Mouse (Mus musculus) common myeloid progenitor, adult 5-6 weeks (primary cell): ENCODE data around the gene Slc12a3. TPM values are rescaled to one million over a fixed set of nuclear protein-coding genes. Genes with fewer than 3 reads are reported as not detected.

ENCODE experiments used
- ATAC-seq: replicated peaks from 2 replicates; pipeline ENCODE4 v1.8.0; 2016; ENCODE audit warnings: low read depth, mild to moderate bottlenecking, moderate TSS enrichment, inconsistent platforms; ENCODE audit not compliant: poor library complexity, severe bottlenecking
- total RNA-seq: library from RNA; stranded (forward); fragments of 200-1000, 187-1606 nt; gene quantifications from 2 replicates; pipeline ENCODE4 v1.2.3, GENCODE M21; 2017

The Slc12a3 gene
- 0.49 TPM in 1 of 2 replicates, not detected in the other for total RNA-seq

DNA sequence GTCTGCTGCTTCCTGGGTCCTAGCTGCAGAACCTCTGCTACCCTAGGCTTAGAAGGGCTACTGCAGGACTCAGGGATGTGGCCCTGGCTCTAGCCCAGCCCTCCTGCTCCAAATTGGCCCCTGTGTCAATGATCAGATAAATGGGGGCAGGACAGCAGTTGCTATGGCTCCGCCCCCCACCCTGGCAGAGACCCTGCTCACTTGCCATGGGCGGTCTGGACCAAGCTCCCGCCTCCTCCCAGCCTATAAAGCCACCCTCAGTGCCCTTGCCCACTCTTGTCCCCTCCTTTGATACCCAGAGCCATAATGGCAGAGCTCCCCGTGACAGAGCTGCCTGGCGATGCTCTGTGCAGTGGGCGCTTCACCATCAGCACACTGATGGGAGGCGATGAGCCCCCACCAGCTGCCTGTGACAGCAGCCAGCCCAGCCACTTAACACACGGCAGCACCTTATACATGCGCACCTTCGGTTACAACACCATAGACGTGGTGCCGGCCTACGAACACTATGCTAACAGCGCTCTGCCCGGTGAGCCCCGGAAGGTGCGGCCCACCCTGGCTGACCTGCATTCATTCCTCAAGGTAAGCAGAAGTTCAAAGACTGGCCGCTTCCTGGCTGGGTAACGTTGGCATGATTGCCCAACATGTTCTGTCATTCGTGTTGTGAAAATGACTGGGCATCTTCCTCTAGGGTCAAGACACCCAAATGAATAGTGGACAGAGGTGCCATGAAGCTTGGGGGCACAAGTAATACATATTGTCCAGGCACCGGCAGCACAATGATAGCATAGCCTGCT lies at the start of gene Slc12a3:
Gene Slc12a3 (plus strand): TSS at position 270 of the 797 bp plus-strand sequence.
- ATAC-seq, result no peak

DNA sequence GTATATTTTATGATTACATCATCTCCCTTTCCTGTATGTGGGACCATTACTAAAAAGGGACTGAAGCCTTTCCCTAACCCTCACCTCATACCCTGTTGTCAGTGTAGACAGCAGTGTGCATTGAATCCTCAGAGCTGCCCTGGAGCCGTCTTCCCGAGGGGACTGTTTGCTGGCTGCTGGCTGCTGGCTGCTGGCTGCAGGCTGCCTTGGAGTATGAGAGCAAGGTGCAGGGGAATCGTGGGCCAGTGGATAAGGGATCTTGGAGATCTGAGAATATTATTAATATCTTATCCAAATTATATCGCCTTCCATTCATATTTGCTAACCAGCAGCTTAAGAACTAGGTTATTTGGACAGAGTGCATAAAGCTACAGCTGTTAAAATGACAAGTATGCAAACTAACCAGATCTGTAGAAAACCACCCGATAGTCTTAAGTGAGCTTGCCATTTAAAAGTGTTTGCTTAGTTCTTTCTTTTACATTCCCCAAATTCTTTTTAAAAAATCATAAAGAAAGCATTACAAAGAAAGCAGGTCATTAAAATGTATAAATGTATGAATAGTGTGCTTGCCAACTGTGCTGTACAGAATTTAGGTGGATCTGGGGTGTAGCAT lies 48.9 kb upstream of the Slc12a3 start:
- ATAC-seq, result no peak

DNA sequence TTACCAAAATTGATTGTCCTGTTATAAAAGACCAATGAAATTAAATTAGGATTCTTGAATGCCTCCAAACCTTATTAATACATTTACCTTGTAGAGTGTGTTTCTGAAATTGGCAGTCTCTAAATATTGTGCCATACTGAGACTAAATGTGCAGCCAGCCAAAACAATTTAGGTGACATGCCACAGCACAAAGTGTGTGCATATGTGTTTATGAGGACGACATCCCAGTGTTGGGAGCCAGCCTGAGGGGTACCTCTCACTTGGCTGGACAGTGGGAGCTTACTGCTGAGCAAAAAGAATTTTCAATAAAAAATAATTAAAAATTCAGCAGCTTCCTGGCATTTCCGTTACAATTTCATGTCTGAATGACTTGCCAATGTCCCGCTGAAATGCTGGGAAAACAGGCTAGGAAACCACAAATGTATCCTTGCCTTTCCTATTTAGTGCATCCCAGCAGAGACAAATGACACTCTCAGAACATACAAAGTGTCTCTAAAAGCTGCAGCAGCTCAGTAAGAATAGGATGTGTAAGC lies 46.5 kb upstream of the Slc12a3 start:
- no peak for ATAC-seq

DNA sequence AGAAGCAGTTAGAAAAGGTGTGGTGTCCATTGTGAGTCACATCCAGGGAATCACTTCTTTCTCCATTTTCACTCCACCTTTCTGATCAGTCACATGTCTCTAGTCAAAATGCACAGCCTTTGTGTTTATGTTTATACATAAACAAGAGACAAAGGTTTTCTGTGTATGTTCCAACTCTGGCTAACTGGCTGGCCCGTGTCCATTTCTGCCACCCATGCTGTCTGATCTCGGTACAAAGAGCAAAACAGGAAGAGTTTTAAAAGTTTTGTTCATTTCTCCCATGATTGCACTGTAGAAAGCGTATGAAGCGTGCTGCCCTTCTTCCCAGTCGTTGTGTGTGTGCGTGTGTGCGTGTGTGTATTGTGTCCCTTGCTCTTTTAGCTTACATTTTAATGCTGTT lies 44.8 kb upstream of the Slc12a3 start:
- no peak for ATAC-seq

DNA sequence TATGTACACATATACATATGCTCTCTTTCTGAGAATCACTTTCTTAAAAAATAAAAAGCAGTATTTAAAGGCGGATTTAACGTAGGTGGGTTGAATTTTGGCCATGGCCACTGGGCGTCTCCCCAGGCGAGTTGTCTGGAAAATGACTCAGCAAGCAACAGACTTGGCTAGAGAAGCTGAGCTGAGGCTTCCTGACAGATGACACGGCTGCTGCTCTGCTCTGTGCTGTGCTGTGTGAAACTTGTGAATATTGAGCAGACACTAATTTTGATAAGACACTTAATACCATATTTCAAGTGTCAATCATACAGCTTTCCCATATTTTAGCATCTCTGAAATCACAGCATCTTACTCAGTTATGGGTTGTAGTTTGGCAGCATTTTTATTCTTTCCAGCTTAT lies 38.4 kb upstream of the Slc12a3 start:
- peak; percentile 89 for ATAC-seq

DNA sequence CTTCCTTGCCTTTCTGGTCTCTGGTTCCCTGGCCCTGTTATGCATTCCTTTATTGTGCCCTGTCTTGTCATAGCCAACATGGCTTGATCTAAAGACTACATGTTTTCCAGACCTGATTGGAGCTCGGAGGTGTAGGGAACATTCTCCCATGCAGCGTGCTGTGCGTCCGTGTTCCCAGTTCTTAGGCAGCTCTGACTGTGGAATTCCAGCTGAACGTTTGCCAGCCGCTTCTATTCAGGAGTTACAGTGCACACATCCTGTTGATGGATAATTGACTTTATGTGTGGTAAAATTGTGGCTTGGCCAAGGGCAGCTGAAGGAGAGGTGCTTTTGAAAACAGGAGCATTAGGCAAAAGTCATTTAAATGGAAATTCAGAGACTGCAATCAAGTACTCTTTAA lies 36.9 kb upstream of the Slc12a3 start:
- no peak for ATAC-seq

DNA sequence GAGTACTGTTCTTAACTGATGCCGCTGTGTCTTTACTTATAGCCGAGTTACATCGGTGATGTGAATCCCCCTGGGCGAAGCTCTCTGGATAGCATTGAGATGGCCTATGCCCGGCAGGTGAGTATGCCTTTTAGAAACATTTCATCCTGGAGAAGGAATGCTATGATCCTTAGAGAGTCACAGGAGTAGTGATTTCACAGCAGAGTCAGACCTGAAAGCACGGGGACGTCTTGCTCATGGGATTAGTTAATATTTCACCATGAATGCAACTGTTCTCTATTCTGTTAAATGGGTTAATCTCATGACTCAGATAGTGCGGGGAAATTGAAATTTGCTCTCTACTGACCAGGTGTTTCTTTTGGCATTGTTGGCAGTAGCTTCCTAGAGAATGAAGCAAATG lies 36.4 kb upstream of the Slc12a3 start:
- ATAC-seq, result no peak

DNA sequence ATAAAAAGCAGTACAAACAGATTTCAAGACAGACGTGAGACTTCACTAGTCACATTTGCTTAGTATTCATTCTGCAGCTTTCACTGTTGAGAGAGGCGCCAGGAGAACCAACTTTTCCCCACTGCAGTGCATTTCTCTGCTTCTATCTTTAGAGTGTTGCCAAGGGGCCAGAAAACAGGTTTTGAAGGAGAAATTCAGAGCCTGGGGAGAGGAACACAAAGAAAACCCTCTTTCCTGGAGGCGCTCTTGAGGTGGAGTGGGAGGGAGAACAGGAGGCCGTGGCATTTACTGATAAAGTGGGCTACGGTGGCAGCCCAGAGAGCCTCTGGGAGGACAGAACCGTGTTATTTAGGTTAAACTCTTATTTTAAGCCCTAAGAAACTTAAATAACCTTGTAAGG lies 33.3 kb upstream of the Slc12a3 start:
- ATAC-seq, result peak; percentile 64

DNA sequence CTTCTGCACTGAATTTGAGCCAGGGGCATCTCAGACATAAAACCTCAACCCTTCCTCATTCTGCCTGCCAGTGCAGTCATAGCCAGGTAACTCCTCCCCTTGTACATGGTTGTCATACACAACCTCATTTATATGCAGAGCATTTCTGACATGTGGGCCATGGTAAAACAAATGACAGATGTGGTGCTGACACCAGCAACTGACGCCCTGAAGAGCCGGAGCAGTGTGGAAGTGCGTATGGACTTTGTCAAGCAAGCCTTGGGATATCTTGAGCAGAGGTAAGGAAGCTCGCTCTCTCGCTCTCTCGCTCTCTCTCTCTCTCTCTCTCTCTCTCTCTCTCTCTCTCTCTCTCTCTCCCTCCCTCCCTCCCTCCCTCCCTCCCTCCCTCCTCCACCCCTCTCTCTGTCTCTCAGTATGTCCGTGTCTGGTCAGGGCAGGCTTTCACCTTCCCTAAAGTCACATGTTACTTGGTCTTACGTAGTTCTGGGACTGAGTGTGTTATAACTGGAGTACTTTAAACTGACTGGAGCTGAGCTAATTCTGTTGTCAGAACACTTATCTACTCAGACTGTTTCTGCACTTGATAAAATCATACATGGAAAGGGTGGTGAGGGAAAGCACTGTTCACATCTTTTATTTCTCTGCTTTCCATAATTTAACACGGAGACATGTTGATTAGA lies 32.5 kb upstream of the Slc12a3 start:
- peak; percentile 20; the same call in 1 of the 2 replicates for ATAC-seq

DNA sequence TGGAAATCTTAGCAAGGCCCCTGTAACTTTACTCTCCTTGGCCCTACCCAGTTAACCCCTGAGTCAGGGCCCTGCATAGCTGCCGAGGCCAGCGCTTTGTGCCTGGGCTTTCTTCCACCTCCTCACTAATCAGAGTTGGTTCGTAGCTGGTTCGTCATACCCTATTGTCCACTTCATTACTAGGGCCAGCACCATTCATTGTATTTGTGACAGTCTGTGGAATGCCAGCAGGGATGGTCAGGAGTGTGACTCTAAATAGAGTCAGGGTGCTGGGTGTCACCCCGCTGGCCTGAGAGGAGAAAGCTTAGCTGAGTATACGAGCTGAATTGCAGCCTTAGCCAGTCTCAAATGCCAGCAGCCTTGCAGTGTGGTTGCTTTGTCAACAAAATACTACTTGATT lies 31.9 kb upstream of the Slc12a3 start:
- no peak for ATAC-seq

DNA sequence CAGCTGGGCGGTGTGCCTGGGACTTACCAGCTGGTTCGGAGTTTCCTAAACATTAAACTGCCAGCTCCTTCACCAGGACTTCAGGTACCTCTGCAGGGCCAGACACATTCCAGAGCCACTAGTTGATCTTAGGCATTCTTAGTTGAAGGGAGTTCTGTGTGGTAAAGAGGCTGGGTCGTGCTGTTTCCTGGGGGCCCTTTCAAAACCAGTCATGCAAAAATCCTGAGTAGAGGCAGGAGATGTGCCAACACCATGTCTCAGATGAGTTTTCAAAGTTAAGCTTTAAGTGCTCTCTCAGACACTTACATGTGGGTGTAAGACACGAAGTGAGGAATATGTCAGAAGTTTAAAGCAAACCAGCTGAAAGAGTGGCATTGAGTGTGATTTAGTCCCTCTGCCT lies 28.2 kb upstream of the Slc12a3 start:
- ATAC-seq, result no peak

DNA sequence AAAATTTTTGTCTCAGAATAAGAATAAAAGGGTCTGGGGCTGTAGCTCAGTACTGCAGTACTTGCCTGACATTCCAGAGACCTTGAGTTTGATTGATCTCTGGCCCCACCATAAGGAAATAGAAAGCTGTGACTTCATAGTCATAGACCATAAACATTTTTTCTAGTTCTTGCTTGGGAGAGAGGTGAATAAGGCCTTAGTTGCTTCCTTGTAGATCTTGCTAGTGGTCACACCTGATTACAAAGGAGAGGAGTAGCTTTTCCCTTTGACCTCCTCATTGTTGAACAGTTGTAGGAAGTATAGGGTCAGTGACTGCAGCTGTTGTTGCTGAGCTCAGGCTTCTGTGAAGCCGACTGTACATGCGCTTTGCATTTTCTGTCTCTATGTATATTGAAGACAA lies 24.6 kb upstream of the Slc12a3 start:
- no peak for ATAC-seq

DNA sequence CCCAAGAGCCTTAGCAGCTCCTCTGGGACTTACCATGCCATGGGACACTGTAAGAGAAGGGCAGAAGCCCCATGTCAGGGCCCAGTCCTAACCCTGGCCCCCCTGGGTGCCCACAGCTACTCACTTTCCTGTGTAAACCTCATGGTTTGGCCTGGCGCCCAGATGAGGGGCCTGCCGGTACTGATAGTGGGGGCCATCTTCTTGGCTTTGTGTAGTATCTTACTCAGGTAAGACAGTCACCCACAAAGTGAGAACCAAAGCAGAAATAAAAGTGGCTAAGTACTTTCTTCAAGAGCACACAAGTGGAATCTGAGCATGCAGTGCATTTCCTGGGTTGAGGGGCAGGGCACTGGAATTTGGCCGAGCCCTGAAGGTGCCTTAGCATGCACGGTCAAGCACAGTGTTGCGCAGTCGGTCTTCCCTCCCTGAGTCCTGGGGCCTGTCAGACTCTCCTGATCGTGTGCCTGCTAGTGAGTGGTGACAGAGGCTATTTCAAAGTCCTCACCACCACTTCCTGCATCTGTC lies 21.9 kb upstream of the Slc12a3 start:
- ATAC-seq, result peak; percentile 84

DNA sequence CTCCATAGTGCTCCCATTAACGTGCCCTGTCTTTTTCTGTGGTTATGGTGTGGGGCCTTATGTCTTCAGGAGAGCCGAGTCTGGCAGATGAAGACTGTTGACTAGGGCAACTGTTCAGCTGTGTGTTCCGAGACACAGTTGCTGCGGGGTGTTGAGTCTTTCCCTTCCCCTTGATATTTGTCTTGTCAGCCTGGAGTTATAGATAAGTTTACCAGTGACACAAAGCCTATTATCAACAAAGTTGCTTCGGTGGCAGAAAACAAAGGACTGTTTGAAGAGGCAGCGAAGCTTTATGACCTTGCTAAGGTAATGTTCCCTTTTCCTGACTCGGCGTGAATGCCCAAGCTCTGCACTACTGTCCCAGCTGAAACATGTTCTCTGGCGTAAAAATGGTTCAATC lies 21.3 kb upstream of the Slc12a3 start:
- peak; percentile 52 for ATAC-seq

DNA sequence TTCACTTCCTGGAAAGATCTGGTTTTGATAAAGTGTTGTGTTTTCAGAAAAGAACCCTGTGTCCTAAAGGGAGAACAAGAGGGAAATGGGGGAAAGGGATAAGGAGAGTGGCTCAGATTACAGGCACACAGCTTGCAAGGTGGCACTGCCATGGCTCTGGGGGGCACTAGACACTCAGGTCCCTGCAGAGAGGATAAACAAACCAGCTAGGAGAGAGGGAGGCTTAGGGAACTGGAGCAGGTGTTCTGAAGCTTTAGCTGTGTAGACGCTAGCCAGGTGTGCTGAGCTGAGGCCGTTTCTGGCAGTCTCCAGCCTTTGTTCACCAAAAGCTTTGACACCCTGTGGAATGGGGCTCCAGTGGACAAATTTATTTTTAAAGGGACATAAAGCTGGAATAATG lies 14.9 kb upstream of the Slc12a3 start:
- ATAC-seq, result no peak

DNA sequence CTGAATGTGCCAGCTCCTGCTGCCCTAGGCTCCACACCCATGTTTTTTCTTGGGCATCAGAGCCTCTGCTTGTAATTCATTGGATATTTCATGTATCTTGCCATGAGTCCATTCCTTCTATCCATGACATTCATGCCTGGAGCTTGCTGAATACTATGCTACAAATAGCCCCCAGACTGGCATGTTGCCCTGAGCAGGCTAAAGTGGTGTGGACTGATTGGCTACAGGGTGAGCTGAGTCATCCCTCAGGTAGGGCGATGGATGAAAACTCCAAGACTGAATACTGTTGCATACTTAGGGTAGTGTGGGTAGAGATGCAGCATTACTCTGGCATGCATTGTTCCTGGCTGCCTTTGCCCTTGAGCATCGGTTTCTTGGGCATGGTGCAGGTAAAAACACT lies 11.8 kb upstream of the Slc12a3 start:
- ATAC-seq, result no peak

DNA sequence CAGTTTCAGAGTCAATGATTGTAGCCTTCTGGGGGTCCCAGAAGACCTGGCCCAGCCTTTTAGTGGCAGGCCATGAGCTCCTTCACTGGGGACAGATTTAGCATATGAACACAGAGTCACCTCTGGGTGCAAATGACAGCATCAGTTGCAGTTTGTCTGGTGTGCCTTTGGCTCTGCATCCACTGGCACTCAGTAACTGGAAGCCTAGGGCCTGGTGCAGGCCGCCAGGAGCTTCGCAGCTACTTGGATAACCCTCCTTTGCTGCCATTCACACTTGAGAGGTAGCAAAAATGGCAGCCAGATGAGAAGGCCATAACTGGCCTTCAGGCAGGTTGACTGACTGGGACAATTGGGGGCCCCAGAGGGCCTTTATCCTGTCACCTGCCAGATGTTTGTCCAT lies 11.3 kb upstream of the Slc12a3 start:
- ATAC-seq, result no peak

DNA sequence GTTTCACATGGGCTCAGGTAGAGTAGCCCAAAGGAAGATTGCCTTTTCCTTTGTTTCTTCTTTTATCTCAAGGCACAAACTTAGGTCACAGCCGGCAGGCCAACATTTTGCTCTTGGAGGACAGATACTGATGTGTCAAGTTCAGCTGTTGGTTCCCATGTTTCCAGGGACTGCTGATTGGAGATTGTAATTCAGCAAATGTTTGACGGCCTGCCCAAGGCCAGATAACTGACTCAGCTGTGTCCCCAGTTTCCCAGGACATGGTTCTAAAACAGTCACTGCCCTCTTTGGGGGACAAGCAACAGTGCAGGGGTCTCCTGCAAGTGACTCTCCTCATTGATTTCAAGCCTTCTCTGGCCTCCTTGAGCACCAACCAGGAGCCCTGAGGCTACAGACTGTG lies 9.0 kb upstream of the Slc12a3 start:
- ATAC-seq, result no peak

DNA sequence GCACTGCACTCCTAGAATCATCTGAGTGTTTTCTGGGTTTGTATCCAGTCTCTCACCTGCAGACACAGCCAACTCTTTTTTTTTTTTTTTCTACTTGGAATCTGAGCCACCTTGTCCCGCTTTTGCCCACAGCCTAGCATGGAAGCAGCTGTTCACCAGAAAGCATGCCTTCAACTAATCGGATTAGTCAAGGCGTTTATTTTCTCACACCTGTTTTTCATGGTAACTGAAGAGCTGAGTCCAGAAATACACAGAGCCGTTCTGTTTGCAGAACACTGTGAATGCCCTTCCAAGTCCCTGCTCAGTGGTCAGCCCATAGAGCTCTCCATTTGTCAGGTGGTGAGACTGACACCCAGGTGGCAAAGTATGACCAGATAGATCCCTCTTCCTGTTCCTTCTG lies 6.9 kb upstream of the Slc12a3 start:
- ATAC-seq, result no peak

DNA sequence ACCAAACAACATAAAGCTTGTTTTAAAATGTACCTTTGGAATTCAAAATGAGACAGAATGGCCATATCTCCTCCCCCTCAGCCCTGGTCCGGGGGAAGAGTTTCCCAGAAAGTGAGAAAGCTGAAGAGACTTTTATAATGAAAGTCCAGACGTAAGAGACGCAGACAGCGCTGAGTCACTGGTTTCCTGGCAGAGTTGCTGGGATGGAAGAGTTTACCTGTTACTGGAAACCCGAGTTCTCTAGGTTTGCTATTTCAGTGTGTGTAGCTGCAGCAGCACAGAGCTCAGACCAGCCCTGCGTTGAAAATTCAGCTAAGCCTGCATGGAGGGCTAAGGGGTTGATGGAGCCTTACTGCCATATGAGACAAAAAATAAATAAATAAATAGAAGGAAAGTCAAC lies 6.0 kb upstream of the Slc12a3 start:
- no peak for ATAC-seq

DNA sequence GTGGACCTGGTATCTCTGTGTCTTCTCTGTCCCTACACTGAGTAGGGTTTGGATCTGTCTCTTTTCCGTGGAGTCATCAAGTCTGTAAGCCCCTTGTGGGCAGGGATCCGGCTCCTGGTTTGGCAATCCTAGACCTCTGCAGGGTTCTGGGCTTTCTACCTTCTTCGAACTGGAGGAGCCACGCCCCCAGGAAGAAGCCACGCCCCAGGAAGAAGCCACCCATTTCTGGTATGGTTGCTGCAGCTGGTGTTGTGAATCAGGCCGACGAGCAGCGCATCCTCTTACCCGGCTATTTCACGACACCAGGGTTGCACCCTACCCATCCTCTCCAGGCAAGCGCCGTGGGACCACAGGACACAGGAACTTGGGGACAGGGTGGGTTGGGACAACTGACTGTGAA lies 4.9 kb upstream of the Slc12a3 start:
- 0 out of 2 replicates have a peak, but pooled peaks have one; percentile 20 for ATAC-seq
